Mouse (Mus musculus): ENCODE measurements around the gene Hic1. TPM values are rescaled to one million over a fixed set of nuclear protein-coding genes. Genes with fewer than 3 reads are reported as not detected.

Hic1 gene
- polyA plus RNA-seq, 1 experiment = 0.28 TPM

DNA sequence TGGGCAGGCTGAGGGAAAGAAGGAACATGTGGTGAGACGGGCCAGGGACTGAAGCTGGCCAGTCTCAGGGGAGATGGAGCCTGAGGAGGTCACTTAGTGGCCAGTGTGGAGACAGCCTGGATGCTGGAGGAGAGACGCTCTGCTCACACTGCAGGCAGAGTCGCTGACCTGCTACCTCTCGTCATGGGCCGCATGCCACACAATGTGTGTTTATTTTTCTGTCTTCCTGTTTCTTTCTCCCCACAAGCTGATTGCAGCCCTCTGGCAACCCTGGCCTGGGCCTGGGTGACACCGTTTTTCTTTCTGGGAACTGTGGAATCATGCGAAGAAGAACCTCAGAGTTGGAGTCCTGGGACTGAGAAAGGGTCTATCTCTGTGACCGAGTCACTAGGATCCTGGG, 32.4 kb upstream of the Hic1 start:
- H3K27me3 ChIP-seq (ENCODE audit: control insufficient read depth, insufficient read depth, low read length, poor library complexity, severe bottlenecking) = no peaks in the 10 kb centered on the region
- H3K36me3 ChIP-seq (ENCODE audit: control insufficient read depth, insufficient read depth, low read length, poor library complexity, severe bottlenecking) = no peaks in the 10 kb centered on the region
- H3K9ac ChIP-seq (ENCODE audit: low read depth, poor library complexity, severe bottlenecking) = no peak overlapping the region
- no peaks in the 10 kb centered on the region for H3K9me3 ChIP-seq (replicated peaks; ENCODE audit: control insufficient read depth, insufficient read depth, low read length, poor library complexity, severe bottlenecking)
- TF ChIP-seq POLR2A (IDR thresholded peaks at IDR 0.05; ENCODE audit: insufficient read depth, low read length) (no peak), CTCF (IDR thresholded peaks at IDR 0.05; ENCODE audit: low read depth, low read length) (no peak), EP300 (IDR thresholded peaks at IDR 0.05; ENCODE audit: insufficient read depth, low read depth, low read length) (no peak)
- no peak overlapping the region for H3K27ac ChIP-seq (ENCODE audit: insufficient read depth, low read length)
- H3K4me1 ChIP-seq (ENCODE audit: control insufficient read depth, insufficient read depth, low read length) = peaks cover 7% of the 10 kb centered on the region
- no peak overlapping the region for H3K4me3 ChIP-seq (ENCODE audit: low read depth, low read length)

DNA sequence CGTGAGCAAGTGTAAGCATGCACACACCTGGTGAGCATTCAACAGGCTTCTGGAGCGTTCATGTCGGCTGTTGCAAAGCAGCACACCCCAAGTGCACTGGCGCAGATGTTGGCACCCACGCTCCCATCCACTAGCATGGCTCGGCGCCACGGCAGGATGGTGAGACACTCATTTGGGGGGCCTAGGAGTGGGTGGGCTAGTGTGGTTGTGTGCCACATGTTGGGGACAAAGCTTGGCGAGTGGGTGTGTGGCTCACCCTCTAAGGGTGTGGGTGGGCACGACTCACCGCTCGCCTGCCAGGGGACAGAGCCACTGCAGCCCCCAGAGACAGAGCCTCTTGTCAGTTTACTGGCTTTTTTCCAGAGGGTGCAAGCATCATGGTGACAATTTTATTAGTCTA, 31.6 kb upstream of the Hic1 start:
- no peak overlapping the region for H3K27ac ChIP-seq (ENCODE audit: insufficient read depth, low read length)
- TF ChIP-seq POLR2A (IDR thresholded peaks at IDR 0.05; ENCODE audit: insufficient read depth, low read length) = no peak
- no peak for TF ChIP-seq EP300 (IDR thresholded peaks at IDR 0.05; ENCODE audit: insufficient read depth, low read depth, low read length)
- no peak for TF ChIP-seq CTCF (IDR thresholded peaks at IDR 0.05; ENCODE audit: low read depth, low read length)
- H3K36me3 ChIP-seq (ENCODE audit: control insufficient read depth, insufficient read depth, low read length, poor library complexity, severe bottlenecking) = no peaks in the 10 kb centered on the region
- H3K4me3 ChIP-seq (ENCODE audit: low read depth, low read length) = no peak overlapping the region
- no peaks in the 10 kb centered on the region for H3K27me3 ChIP-seq (ENCODE audit: control insufficient read depth, insufficient read depth, low read length, poor library complexity, severe bottlenecking)
- H3K9ac ChIP-seq (ENCODE audit: low read depth, poor library complexity, severe bottlenecking) = no peak overlapping the region
- H3K9me3 ChIP-seq (replicated peaks; ENCODE audit: control insufficient read depth, insufficient read depth, low read length, poor library complexity, severe bottlenecking) = no peaks in the 10 kb centered on the region
- H3K4me1 ChIP-seq (ENCODE audit: control insufficient read depth, insufficient read depth, low read length) = peaks cover 6% of the 10 kb centered on the region

DNA sequence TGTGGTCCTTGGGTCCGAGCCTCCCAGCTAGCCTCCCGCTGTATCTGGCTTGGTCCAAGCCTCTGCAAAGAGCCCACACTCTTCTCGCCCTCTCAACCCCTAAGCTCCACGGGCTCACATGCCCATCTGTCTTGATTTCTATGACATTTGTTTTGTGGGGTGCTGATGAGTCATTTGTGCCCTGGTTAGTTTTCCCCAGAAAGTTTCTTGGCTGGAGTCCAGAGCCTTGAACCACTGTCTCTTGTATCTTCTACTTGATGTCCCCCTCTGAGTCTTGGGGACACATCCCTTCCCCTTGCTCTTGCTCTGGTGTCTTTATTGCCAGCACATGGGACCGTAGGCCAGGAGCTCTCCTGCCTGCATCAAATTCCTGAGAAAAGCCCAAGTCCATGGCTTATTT, 30.6 kb upstream of the Hic1 start:
- Histone ChIP-seq H3K4me3 (ENCODE audit: low read depth, low read length) (no peak overlapping the region), H3K27ac (ENCODE audit: insufficient read depth, low read length) (no peak overlapping the region), H3K4me1 (ENCODE audit: control insufficient read depth, insufficient read depth, low read length) (peaks cover 2% of the 10 kb centered on the region), H3K27me3 (ENCODE audit: control insufficient read depth, insufficient read depth, low read length, poor library complexity, severe bottlenecking) (no peaks in the 10 kb centered on the region), H3K36me3 (ENCODE audit: control insufficient read depth, insufficient read depth, low read length, poor library complexity, severe bottlenecking) (no peaks in the 10 kb centered on the region), H3K9ac (ENCODE audit: low read depth, poor library complexity, severe bottlenecking) (no peak overlapping the region), H3K9me3 (replicated peaks; ENCODE audit: control insufficient read depth, insufficient read depth, low read length, poor library complexity, severe bottlenecking) (no peaks in the 10 kb centered on the region)
- TF ChIP-seq POLR2A (IDR thresholded peaks at IDR 0.05; ENCODE audit: insufficient read depth, low read length) (no peak), CTCF (IDR thresholded peaks at IDR 0.05; ENCODE audit: low read depth, low read length) (no peak), EP300 (IDR thresholded peaks at IDR 0.05; ENCODE audit: insufficient read depth, low read depth, low read length) (no peak)

DNA sequence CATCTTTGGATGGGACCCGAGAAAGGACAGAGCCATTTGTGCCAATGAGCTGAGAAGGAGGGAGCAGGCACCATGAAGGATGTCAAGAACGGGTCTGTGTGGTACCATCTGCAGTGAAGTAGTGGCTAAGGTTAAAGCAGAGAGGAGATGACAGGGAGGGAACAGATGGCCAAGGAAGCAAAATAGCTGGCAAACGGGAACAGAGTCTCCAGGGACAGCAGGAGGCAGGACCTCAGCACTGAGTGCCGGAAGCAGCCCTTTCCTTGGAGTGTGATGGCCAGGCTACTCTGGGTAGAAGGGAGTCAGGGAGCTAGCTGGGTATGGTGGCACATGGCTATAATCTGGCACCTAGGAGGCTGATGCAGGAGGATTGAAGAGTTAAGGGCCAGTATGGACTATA, 29.5 kb upstream of the Hic1 start:
- Histone ChIP-seq H3K9ac (ENCODE audit: low read depth, poor library complexity, severe bottlenecking) (no peak overlapping the region), H3K4me3 (ENCODE audit: low read depth, low read length) (no peak overlapping the region), H3K9me3 (replicated peaks; ENCODE audit: control insufficient read depth, insufficient read depth, low read length, poor library complexity, severe bottlenecking) (no peaks in the 10 kb centered on the region), H3K27ac (ENCODE audit: insufficient read depth, low read length) (no peak overlapping the region), H3K36me3 (ENCODE audit: control insufficient read depth, insufficient read depth, low read length, poor library complexity, severe bottlenecking) (no peaks in the 10 kb centered on the region), H3K4me1 (ENCODE audit: control insufficient read depth, insufficient read depth, low read length) (peaks cover 2% of the 10 kb centered on the region), H3K27me3 (ENCODE audit: control insufficient read depth, insufficient read depth, low read length, poor library complexity, severe bottlenecking) (0 out of 2 replicates have a peak, but pooled peaks cover 4% of the 10 kb centered on the region)
- TF ChIP-seq CTCF (IDR thresholded peaks at IDR 0.05; ENCODE audit: low read depth, low read length) = no peak
- no peak for TF ChIP-seq POLR2A (IDR thresholded peaks at IDR 0.05; ENCODE audit: insufficient read depth, low read length)

DNA sequence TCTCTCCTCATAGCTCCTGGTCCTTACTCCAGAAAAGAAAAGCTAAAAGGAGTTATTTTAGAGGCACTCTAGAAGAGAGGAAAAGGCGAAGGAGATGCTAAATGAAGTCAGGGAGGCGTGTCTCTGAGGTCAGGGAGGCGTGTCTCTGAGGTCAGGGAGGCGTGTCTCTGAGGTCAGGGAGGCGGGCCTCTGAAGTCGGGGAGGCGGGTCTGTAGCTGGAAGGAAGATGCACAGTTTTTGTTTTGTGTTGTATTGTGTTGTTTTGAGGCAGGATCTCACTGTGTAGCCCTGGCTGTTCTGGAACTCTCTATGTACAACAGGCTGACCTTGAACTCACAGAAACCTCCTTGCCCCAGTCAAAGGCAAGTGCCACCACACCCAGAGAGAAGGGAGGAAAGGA, 28.6 kb upstream of the Hic1 start:
- H3K9ac ChIP-seq (ENCODE audit: low read depth, poor library complexity, severe bottlenecking) = no peak overlapping the region
- no peak overlapping the region for H3K27ac ChIP-seq (ENCODE audit: insufficient read depth, low read length)
- H3K4me1 ChIP-seq (ENCODE audit: control insufficient read depth, insufficient read depth, low read length) = peaks cover 2% of the 10 kb centered on the region
- H3K9me3 ChIP-seq (replicated peaks; ENCODE audit: control insufficient read depth, insufficient read depth, low read length, poor library complexity, severe bottlenecking) = no peaks in the 10 kb centered on the region
- no peaks in the 10 kb centered on the region for H3K36me3 ChIP-seq (ENCODE audit: control insufficient read depth, insufficient read depth, low read length, poor library complexity, severe bottlenecking)
- H3K27me3 ChIP-seq (ENCODE audit: control insufficient read depth, insufficient read depth, low read length, poor library complexity, severe bottlenecking) = peaks cover 7% of the 10 kb centered on the region; the same call in 1 of the 2 replicates
- no peak for TF ChIP-seq CTCF (IDR thresholded peaks at IDR 0.05; ENCODE audit: low read depth, low read length)
- no peak for TF ChIP-seq POLR2A (IDR thresholded peaks at IDR 0.05; ENCODE audit: insufficient read depth, low read length)
- TF ChIP-seq EP300 (IDR thresholded peaks at IDR 0.05; ENCODE audit: insufficient read depth, low read depth, low read length) = no peak
- no peak overlapping the region for H3K4me3 ChIP-seq (ENCODE audit: low read depth, low read length)

DNA sequence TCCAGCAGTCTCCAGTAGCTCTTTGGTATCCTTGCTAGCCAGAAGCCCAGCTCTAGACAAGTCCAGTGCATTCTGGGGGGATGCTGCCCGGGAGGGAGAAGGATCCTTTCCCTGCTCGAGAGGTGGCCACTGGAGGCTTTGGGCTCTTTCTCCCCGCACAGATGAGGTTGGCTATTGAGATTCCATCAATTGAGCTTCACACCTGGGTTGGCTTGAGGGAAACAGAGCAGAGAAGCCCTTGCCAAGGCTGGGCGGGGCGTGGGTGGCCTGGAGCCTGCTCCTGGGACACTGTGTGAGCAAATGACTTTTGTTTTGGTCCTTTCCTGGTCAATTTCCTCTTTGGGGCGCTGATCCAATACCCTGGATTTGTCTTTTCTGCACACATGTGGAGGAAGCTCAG, 26.8 kb upstream of the Hic1 start:
- H3K4me1 ChIP-seq (ENCODE audit: control insufficient read depth, insufficient read depth, low read length) = peaks cover 2% of the 10 kb centered on the region

More for the DNA sequence above, 26.8 kb upstream of the Hic1 start:
- H3K9me3 ChIP-seq (replicated peaks; ENCODE audit: control insufficient read depth, insufficient read depth, low read length, poor library complexity, severe bottlenecking) = no peaks in the 10 kb centered on the region
- H3K27me3 ChIP-seq (ENCODE audit: control insufficient read depth, insufficient read depth, low read length, poor library complexity, severe bottlenecking) = peaks cover 7% of the 10 kb centered on the region; the same call in 1 of the 2 replicates
- no peaks in the 10 kb centered on the region for H3K36me3 ChIP-seq (ENCODE audit: control insufficient read depth, insufficient read depth, low read length, poor library complexity, severe bottlenecking)
- no peak overlapping the region for H3K9ac ChIP-seq (ENCODE audit: low read depth, poor library complexity, severe bottlenecking)
- TF ChIP-seq POLR2A (IDR thresholded peaks at IDR 0.05; ENCODE audit: insufficient read depth, low read length) (no peak), EP300 (IDR thresholded peaks at IDR 0.05; ENCODE audit: insufficient read depth, low read depth, low read length) (no peak), CTCF (IDR thresholded peaks at IDR 0.05; ENCODE audit: low read depth, low read length) (no peak)
- H3K27ac ChIP-seq (ENCODE audit: insufficient read depth, low read length) = no peak overlapping the region
- no peak overlapping the region for H3K4me3 ChIP-seq (ENCODE audit: low read depth, low read length)
